Mouse (Mus musculus): ENCODE data around the gene Lrmda. TPM values are rescaled to one million over a fixed set of nuclear protein-coding genes. Genes with fewer than 3 reads are reported as not detected.

Gene Lrmda
- polyA plus RNA-seq, 1 experiment from 2014 or later = 0.60 TPM

- Histone ChIP-seq H3K27ac (replicated peaks) (no peak overlapping the region), H3K9me3 (no peaks in the 10 kb centered on the region), H3K36me3 (no peaks in the 10 kb centered on the region), H3K9ac (no peak overlapping the region), H3K4me1 (no peaks in the 10 kb centered on the region), H3K27me3 (replicated peaks) (no peaks in the 10 kb centered on the region), H3K4me3 (no peak overlapping the region), H3K4me2 (no peak overlapping the region)
- ATAC-seq (ENCODE audit: extremely low read depth, insufficient number of reproducible peaks, low FRiP score, low TSS enrichment) = no peak
- WGBS = 73% methylated on average over 4 of the region's 4 CpGs
Observed at GRCm38 (mm10) chr14:22294371-22294770, 274.9 kb downstream of the Lrmda start.

- Histone ChIP-seq H3K36me3 (no peaks in the 10 kb centered on the region), H3K27me3 (replicated peaks) (no peaks in the 10 kb centered on the region), H3K4me2 (no peak overlapping the region), H3K4me3 (no peak overlapping the region), H3K9ac (no peak overlapping the region), H3K4me1 (no peaks in the 10 kb centered on the region), H3K27ac (replicated peaks) (no peak overlapping the region), H3K9me3 (no peaks in the 10 kb centered on the region)
- 43% methylated on average over 3 of the region's 3 CpGs for WGBS
- no peak for ATAC-seq (ENCODE audit: extremely low read depth, insufficient number of reproducible peaks, low FRiP score, low TSS enrichment)
Observed at GRCm38 (mm10) chr14:22296655-22297239, 277.2 kb downstream of the Lrmda start.

- H3K4me1 ChIP-seq = no peaks in the 10 kb centered on the region
- H3K27me3 ChIP-seq (replicated peaks) = no peaks in the 10 kb centered on the region
- no peak overlapping the region for H3K9ac ChIP-seq
- H3K36me3 ChIP-seq = no peaks in the 10 kb centered on the region
- H3K27ac ChIP-seq (replicated peaks) = no peak overlapping the region
- no peak overlapping the region for H3K4me3 ChIP-seq
- H3K4me2 ChIP-seq = no peak overlapping the region
- ATAC-seq (ENCODE audit: extremely low read depth, insufficient number of reproducible peaks, low FRiP score, low TSS enrichment) = no peak
- no peaks in the 10 kb centered on the region for H3K9me3 ChIP-seq
- 68% methylated on average over 5 of the region's 5 CpGs for WGBS
Observed at GRCm38 (mm10) chr14:22306759-22307158, 287.2 kb downstream of the Lrmda start.

GRCm38 (mm10) chr14:22308059-22308458, 288.5 kb downstream of the Lrmda start:
- H3K4me2 ChIP-seq = no peak overlapping the region
- no peak overlapping the region for H3K4me3 ChIP-seq
- H3K9me3 ChIP-seq = no peaks in the 10 kb centered on the region
- no peak overlapping the region for H3K27ac ChIP-seq (replicated peaks)
- no peak for ATAC-seq (ENCODE audit: extremely low read depth, insufficient number of reproducible peaks, low FRiP score, low TSS enrichment)
- 84% methylated on average over 6 of the region's 6 CpGs for WGBS
- H3K27me3 ChIP-seq (replicated peaks) = no peaks in the 10 kb centered on the region
- H3K4me1 ChIP-seq = no peaks in the 10 kb centered on the region
- no peaks in the 10 kb centered on the region for H3K36me3 ChIP-seq
- no peak overlapping the region for H3K9ac ChIP-seq

- no peak overlapping the region for H3K4me3 ChIP-seq
- H3K4me1 ChIP-seq = peaks cover 18% of the 10 kb centered on the region
- no peak overlapping the region for H3K4me2 ChIP-seq
- H3K27me3 ChIP-seq (replicated peaks) = peaks cover 7% of the 10 kb centered on the region; the same call in 1 of the 2 replicates
- no peak for ATAC-seq (ENCODE audit: extremely low read depth, insufficient number of reproducible peaks, low FRiP score, low TSS enrichment)
- H3K27ac ChIP-seq (replicated peaks) = no peak overlapping the region
- WGBS = 66% methylated on average over 1 of the region's 1 CpGs
- no peaks in the 10 kb centered on the region for H3K9me3 ChIP-seq
- no peak overlapping the region for H3K9ac ChIP-seq
- H3K36me3 ChIP-seq = no peaks in the 10 kb centered on the region
Observed at GRCm38 (mm10) chr14:22323058-22323457, 303.5 kb downstream of the Lrmda start.

- no peaks in the 10 kb centered on the region for H3K9me3 ChIP-seq
- H3K4me3 ChIP-seq = no peak overlapping the region
- no peak overlapping the region for H3K9ac ChIP-seq
- no peak for ATAC-seq (ENCODE audit: extremely low read depth, insufficient number of reproducible peaks, low FRiP score, low TSS enrichment)
- H3K4me2 ChIP-seq = no peak overlapping the region
- no peaks in the 10 kb centered on the region for H3K36me3 ChIP-seq
- no peak overlapping the region for H3K27ac ChIP-seq (replicated peaks)
- 55% methylated on average over 7 of the region's 7 CpGs for WGBS
- peaks cover 18% of the 10 kb centered on the region for H3K4me1 ChIP-seq
- H3K27me3 ChIP-seq (replicated peaks) = peaks cover 7% of the 10 kb centered on the region; the same call in 1 of the 2 replicates
Observed at GRCm38 (mm10) chr14:22323530-22324292, 304.2 kb downstream of the Lrmda start.

GRCm38 (mm10) chr14:22326218-22326964, 306.9 kb downstream of the Lrmda start:
- H3K27ac ChIP-seq (replicated peaks) = no peak overlapping the region
- 37% methylated on average over 11 of the region's 11 CpGs for WGBS
- H3K4me2 ChIP-seq = peak overlapping the region; percentile 40
- no peak overlapping the region for H3K4me3 ChIP-seq
- H3K4me1 ChIP-seq = peaks cover 18% of the 10 kb centered on the region
- no peak for ATAC-seq (ENCODE audit: extremely low read depth, insufficient number of reproducible peaks, low FRiP score, low TSS enrichment)
- H3K27me3 ChIP-seq (replicated peaks) = peaks cover 17% of the 10 kb centered on the region
- no peaks in the 10 kb centered on the region for H3K9me3 ChIP-seq
- no peaks in the 10 kb centered on the region for H3K36me3 ChIP-seq
- H3K9ac ChIP-seq = no peak overlapping the region

- peaks cover 17% of the 10 kb centered on the region for H3K27me3 ChIP-seq (replicated peaks)
- H3K4me1 ChIP-seq = peaks cover 14% of the 10 kb centered on the region
- WGBS = 78% methylated on average over 3 of the region's 3 CpGs
- H3K9ac ChIP-seq = no peak overlapping the region
- H3K4me2 ChIP-seq = no peak overlapping the region
- no peaks in the 10 kb centered on the region for H3K9me3 ChIP-seq
- no peaks in the 10 kb centered on the region for H3K36me3 ChIP-seq
- no peak overlapping the region for H3K4me3 ChIP-seq
- no peak overlapping the region for H3K27ac ChIP-seq (replicated peaks)
- ATAC-seq (ENCODE audit: extremely low read depth, insufficient number of reproducible peaks, low FRiP score, low TSS enrichment) = no peak
Observed at GRCm38 (mm10) chr14:22329191-22329590, 309.7 kb downstream of the Lrmda start.

- Histone ChIP-seq H3K4me1 (no peaks in the 10 kb centered on the region), H3K9me3 (no peaks in the 10 kb centered on the region), H3K27me3 (replicated peaks) (peaks cover 4% of the 10 kb centered on the region; the same call in 1 of the 2 replicates), H3K36me3 (no peaks in the 10 kb centered on the region), H3K4me3 (no peak overlapping the region), H3K27ac (replicated peaks) (no peak overlapping the region), H3K4me2 (no peak overlapping the region), H3K9ac (no peak overlapping the region)
- 94% methylated on average over 5 of the region's 5 CpGs for WGBS
- ATAC-seq (ENCODE audit: extremely low read depth, insufficient number of reproducible peaks, low FRiP score, low TSS enrichment) = no peak
Observed at GRCm38 (mm10) chr14:22335101-22335820, 315.7 kb downstream of the Lrmda start.

GRCm38 (mm10) chr14:22339176-22339575, 319.7 kb downstream of the Lrmda start:
- Histone ChIP-seq H3K27ac (replicated peaks) (no peak overlapping the region), H3K4me1 (peaks cover 3% of the 10 kb centered on the region; the same call in 1 of the 2 replicates), H3K4me3 (no peak overlapping the region), H3K9ac (no peak overlapping the region), H3K27me3 (replicated peaks) (no peaks in the 10 kb centered on the region), H3K9me3 (no peaks in the 10 kb centered on the region), H3K4me2 (no peak overlapping the region), H3K36me3 (no peaks in the 10 kb centered on the region)
- ATAC-seq (ENCODE audit: extremely low read depth, insufficient number of reproducible peaks, low FRiP score, low TSS enrichment) = no peak
- 67% methylated on average over 6 of the region's 6 CpGs for WGBS

- H3K9me3 ChIP-seq = no peaks in the 10 kb centered on the region
- whole genome bisulfite sequencing = 51% methylated on average over 4 of the region's 4 CpGs
Observed at GRCm38 (mm10) chr14:22343357-22343756, 323.8 kb downstream of the Lrmda start.

More at GRCm38 (mm10) chr14:22343357-22343756, 323.8 kb downstream of the Lrmda start:
- Histone ChIP-seq H3K4me3 (no peak overlapping the region), H3K36me3 (no peaks in the 10 kb centered on the region), H3K4me2 (no peak overlapping the region), H3K9ac (no peak overlapping the region), H3K27ac (replicated peaks) (no peak overlapping the region), H3K27me3 (replicated peaks) (no peaks in the 10 kb centered on the region), H3K4me1 (peaks cover 3% of the 10 kb centered on the region; the same call in 1 of the 2 replicates)
- no peak for ATAC-seq (ENCODE audit: extremely low read depth, insufficient number of reproducible peaks, low FRiP score, low TSS enrichment)
